Mouse (Mus musculus): ENCODE measurements at regions not wholly inside any gene's neighbourhood (a gene's known extent, or its start where the extent isn't known, plus 50 kb on each side); places are given as distances from the start of the nearest gene placed in this dataset.

DNA sequence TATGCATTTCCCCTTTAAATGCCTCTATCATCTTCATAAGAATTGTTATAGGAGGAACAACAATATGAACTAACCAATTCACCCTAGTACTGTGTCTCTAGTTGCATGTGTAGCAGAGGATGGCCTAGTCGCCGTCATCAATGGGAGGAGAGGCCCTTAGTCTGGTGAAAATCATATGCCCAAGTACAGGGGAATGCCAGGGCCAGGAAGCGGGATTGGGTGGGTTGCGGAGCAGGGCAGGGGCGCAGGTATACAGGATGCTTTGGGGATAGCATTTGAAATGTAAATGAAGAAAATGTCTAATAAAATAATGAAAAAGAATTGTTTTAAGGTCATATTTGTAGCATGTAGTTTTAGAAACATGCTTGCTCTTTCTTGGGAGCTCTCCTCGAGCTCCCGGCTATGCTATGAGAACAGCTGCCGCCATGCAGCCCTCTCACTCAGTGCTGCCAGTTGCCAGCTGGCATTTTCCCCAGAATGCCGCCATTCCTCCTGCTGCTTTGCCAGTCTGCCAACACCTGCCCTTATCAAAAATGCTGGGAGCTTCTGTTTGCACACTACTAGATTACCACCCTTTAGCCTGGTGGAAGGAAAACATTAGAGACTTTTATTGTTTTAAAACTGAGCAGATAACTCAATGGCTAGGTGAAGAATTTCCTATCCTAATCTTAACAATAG is 848.9 kb downstream of the Brinp3 start:
- peak; percentile 81 to 88 for DNase-seq
- 42% methylated on average over 9 of the region's 9 CpGs for WGBS
- H3K27me3 ChIP-seq (ENCODE audit: control insufficient read depth, insufficient read depth, low read length) = no peaks in the 10 kb centered on the region
- no peak overlapping the region for H3K27ac ChIP-seq (ENCODE audit: insufficient read depth, low read length)
- H3K4me3 ChIP-seq (replicated peaks; ENCODE audit: insufficient read depth, low read depth, low read length) = no peak overlapping the region
- TF ChIP-seq POLR2A (IDR thresholded peaks at IDR 0.05; ENCODE audit: borderline replicate concordance, insufficient read depth, low read length) (no peak), CTCF (IDR thresholded peaks at IDR 0.05; ENCODE audit: borderline replicate concordance, insufficient read depth, low read depth, low read length) (no peak)
- no peaks in the 10 kb centered on the region for H3K4me1 ChIP-seq (ENCODE audit: control insufficient read depth, insufficient read depth, low read length)

DNA sequence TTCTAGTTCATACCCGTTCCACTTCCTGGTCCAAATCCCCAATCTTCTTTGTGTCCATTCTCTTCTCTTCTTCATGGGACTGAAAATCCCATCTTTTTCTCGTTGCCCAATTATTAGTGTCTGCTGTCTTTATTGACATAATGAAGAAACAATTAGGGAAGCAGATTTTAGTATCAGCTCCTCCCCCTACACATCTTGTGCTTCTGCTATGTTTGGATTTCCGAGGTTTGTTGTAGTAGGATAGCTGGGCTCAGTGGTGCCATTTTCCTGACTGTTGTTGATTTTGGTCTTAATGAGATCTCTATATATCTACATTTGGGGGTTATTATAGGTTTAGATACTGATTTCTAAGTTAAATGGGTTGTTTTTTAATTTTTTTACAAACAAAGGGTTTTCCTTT is 849.5 kb downstream of the Brinp3 start:
- WGBS = 34% methylated on average over 3 of the region's 3 CpGs
- no peaks in the 10 kb centered on the region for H3K4me1 ChIP-seq (ENCODE audit: control insufficient read depth, insufficient read depth, low read length)
- no peak for TF ChIP-seq POLR2A (IDR thresholded peaks at IDR 0.05; ENCODE audit: borderline replicate concordance, insufficient read depth, low read length)
- TF ChIP-seq CTCF (IDR thresholded peaks at IDR 0.05; ENCODE audit: borderline replicate concordance, insufficient read depth, low read depth, low read length) = no peak
- no peak overlapping the region for H3K4me3 ChIP-seq (replicated peaks; ENCODE audit: insufficient read depth, low read depth, low read length)
- H3K27me3 ChIP-seq (ENCODE audit: control insufficient read depth, insufficient read depth, low read length) = no peaks in the 10 kb centered on the region
- no peak for DNase-seq
- H3K27ac ChIP-seq (ENCODE audit: insufficient read depth, low read length) = no peak overlapping the region
